Mouse (Mus musculus) heart, embryonic 12.5 days (tissue): ENCODE data around the gene Meis1. TPM values are rescaled to one million over a fixed set of nuclear protein-coding genes. Genes with fewer than 3 reads are reported as not detected.

Source experiments
- ATAC-seq: fragments of 200-750 bp; cut with Nextera tagmentation; 2 replicates; pipeline ENCODE4 v1.8.0; 2017; ENCODE audit warnings: moderate TSS enrichment, moderate library complexity; ENCODE audit not compliant: insufficient number of reproducible peaks, low FRiP score
- H3K27ac ChIP-seq: fragments of 300-500 bp; sonication (generic); 2 replicates; pipeline ENCODE4 v1.5.1; 2016; ENCODE audit warnings: mild to moderate bottlenecking, moderate library complexity; ENCODE audit not compliant: poor library complexity, severe bottlenecking
- H3K27me3 ChIP-seq: fragments of 300-500 bp; sonication (generic); replicated peaks from 2 replicates; pipeline ENCODE4 v1.6.1; 2016; ENCODE audit warnings: mild to moderate bottlenecking, moderate library complexity
- H3K36me3 ChIP-seq: fragments of 300-500 bp; sonication (generic); 2 replicates; pipeline ENCODE4 v1.6.1; 2016; ENCODE audit warnings: mild to moderate bottlenecking, moderate library complexity
- H3K4me1 ChIP-seq: fragments of 300-500 bp; sonication (generic); replicated peaks from 2 replicates; pipeline ENCODE4 v1.6.1; 2016; ENCODE audit warnings: mild to moderate bottlenecking
- H3K4me2 ChIP-seq: fragments of 300-500 bp; sonication (generic); 2 replicates; pipeline ENCODE4 v1.6.1; 2016; ENCODE audit warnings: mild to moderate bottlenecking, moderate library complexity
- H3K4me3 ChIP-seq: fragments of 300-500 bp; sonication (generic); 2 replicates; pipeline ENCODE4 v1.5.1; 2016; ENCODE audit warnings: mild to moderate bottlenecking
- H3K9ac ChIP-seq: fragments of 300-500 bp; sonication (generic); 2 replicates; pipeline ENCODE4 v1.6.1; 2016; ENCODE audit warnings: mild to moderate bottlenecking, moderate library complexity
- H3K9me3 ChIP-seq: fragments of 300-500 bp; sonication (generic); replicated peaks from 2 replicates; pipeline ENCODE4 v1.6.1; 2016; ENCODE audit warnings: mild to moderate bottlenecking, moderate library complexity
- WGBS: fragments of 180-500 bp; shearing (Covaris S2); methylation state at CpG from one replicate; pipeline ENCODE4 v1.1.7; 2016; 5-methylcytosine and 5-hydroxymethylcytosine counted together
- polyA plus RNA-seq: library from polyadenylated mRNA; unstranded; fragments of >200 nt; fragmentation: Nextera tagmentation; extraction: Ambion mirVana; gene quantifications from 2 replicates; pipeline ENCODE4 v1.2.1, GENCODE M21; 2016

Gene Meis1
- polyA plus RNA-seq, 1 experiment from 2014 or later = 75.9 TPM

DNA sequence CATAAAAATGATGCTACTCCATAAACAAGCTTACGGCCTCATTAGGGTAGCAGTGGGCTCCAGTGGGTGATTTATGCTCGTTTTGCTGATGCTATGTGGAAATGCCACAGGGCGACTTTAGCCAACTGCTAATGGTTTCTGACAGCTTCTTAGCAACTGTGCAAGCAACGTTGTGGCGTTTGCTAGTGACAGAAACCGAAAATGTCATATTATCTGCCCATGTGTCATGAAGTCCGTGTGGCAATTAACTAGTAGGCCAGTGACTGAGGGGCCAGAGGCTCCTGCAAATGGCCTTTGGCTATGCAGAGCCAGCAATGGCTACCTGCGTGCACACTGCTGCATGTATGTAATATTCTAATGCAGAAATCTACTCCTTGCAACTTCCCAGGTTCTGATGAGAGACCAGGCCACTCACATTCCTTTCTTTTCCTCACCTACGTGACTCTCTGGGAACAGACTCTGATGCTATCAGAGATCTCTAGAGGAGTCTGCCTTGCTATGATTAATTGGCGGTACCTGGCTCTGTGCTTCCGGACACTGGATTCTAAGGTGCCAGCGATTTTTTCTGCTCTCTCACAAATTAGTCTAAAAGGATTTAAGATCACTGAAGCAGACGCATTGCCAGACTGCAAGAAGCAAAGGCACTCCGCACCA, 73.7 kb downstream of the Meis1 start:
- H3K4me2 ChIP-seq = no peak overlapping the region

DNA sequence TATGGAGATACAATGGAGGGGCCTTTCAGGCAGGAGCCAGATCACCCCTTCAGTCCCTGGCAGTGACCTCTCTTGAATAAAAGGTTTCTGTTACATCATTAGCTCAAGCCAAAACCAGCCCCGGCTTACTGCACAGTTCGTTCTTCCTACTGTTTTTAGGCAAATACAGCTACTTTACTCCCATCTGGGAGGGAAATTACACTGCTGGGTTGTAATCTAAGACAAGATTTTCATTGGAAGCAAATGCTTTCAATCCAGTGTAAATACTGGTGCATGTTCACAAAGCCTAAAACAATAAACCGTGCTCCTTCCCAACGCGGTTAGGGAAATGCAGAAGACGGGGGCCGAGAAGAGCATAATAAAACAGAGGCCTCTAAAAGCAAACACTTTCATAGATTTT, 74.6 kb downstream of the Meis1 start:
- no peak for ATAC-seq
- H3K4me1 ChIP-seq = peaks cover 60% of the 10 kb centered on the region
- H3K4me2 ChIP-seq = no peak overlapping the region
- 71% methylated on average over 7 of the region's 7 CpGs for WGBS
- no peak overlapping the region for H3K9ac ChIP-seq
- H3K9me3 ChIP-seq = no peaks in the 10 kb centered on the region
- H3K27ac ChIP-seq = no peak overlapping the region
- H3K4me3 ChIP-seq = no peak overlapping the region
- no peaks in the 10 kb centered on the region for H3K36me3 ChIP-seq
- H3K27me3 ChIP-seq = no peaks in the 10 kb centered on the region

More for the DNA sequence above, 73.7 kb downstream of the Meis1 start:
- ATAC-seq = no peak
- Histone ChIP-seq H3K27me3 (no peaks in the 10 kb centered on the region), H3K36me3 (peaks cover 5% of the 10 kb centered on the region; the same call in 1 of the 2 replicates), H3K9ac (no peak overlapping the region), H3K27ac (peak overlapping the region; percentile 87), H3K4me1 (peaks cover 68% of the 10 kb centered on the region), H3K4me3 (no peak overlapping the region), H3K9me3 (no peaks in the 10 kb centered on the region)
- WGBS = 58% methylated on average over 14 of the region's 14 CpGs

- Histone ChIP-seq H3K9me3 (no peaks in the 10 kb centered on the region), H3K4me2 (no peak overlapping the region), H3K9ac (no peak overlapping the region), H3K4me1 (peaks cover 57% of the 10 kb centered on the region), H3K4me3 (no peak overlapping the region), H3K27ac (no peak overlapping the region), H3K27me3 (no peaks in the 10 kb centered on the region), H3K36me3 (no peaks in the 10 kb centered on the region)
- 50% methylated on average over 2 of the region's 2 CpGs for WGBS
- no peak for ATAC-seq
Measured at GRCm38 (mm10) chr11:18942990-18943389, 75.8 kb downstream of the Meis1 start.

- Histone ChIP-seq H3K4me1 (peaks cover 43% of the 10 kb centered on the region), H3K9ac (no peak overlapping the region), H3K36me3 (no peaks in the 10 kb centered on the region), H3K27me3 (no peaks in the 10 kb centered on the region), H3K4me3 (no peak overlapping the region), H3K9me3 (no peaks in the 10 kb centered on the region), H3K27ac (no peak overlapping the region), H3K4me2 (no peak overlapping the region)
- no peak for ATAC-seq
- 42% methylated on average over 4 of the region's 4 CpGs for WGBS
Measured at GRCm38 (mm10) chr11:18940916-18941315, 77.9 kb downstream of the Meis1 start.

DNA sequence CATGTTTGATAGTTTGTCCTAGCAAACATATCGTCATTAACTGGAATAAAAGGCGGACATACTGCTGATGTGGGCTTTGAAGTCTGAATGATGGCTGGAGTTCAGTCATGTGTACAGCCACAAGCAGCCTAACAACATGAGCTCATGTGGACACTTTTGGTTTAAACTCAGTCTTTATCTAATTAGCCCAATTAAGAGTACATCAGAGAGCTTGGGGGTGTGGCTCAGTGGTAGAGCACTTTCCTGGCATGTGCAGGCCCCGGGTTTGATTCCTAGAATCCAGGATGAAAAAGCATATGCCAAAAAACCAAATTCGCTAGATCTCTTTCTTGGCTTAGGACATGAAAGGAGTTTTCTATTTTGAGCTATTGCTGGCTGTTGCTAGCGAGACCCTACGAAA, 83.9 kb downstream of the Meis1 start:
- Histone ChIP-seq H3K27ac (no peak overlapping the region), H3K27me3 (no peaks in the 10 kb centered on the region), H3K36me3 (peaks cover 17% of the 10 kb centered on the region), H3K9me3 (no peaks in the 10 kb centered on the region), H3K4me1 (peaks cover 27% of the 10 kb centered on the region), H3K4me3 (no peak overlapping the region), H3K4me2 (no peak overlapping the region), H3K9ac (no peak overlapping the region)
- ATAC-seq = no peak
- 84% methylated on average over 6 of the region's 6 CpGs for WGBS

GRCm38 (mm10) chr11:18931001-18931874, 87.5 kb downstream of the Meis1 start:
- Histone ChIP-seq H3K9me3 (no peaks in the 10 kb centered on the region), H3K27ac (peak overlapping the region; percentile 52; the same call in 1 of the 2 replicates), H3K4me2 (peak overlapping the region; percentile 11; the same call in 1 of the 2 replicates), H3K4me1 (peaks cover 33% of the 10 kb centered on the region), H3K4me3 (no peak overlapping the region), H3K36me3 (peaks cover 17% of the 10 kb centered on the region), H3K27me3 (no peaks in the 10 kb centered on the region), H3K9ac (no peak overlapping the region)
- ATAC-seq = no peak
- 51% methylated on average over 15 of the region's 15 CpGs for WGBS

- H3K4me2 ChIP-seq = no peak overlapping the region
- no peaks in the 10 kb centered on the region for H3K27me3 ChIP-seq
- H3K9me3 ChIP-seq = no peaks in the 10 kb centered on the region
- ATAC-seq = no peak
- 84% methylated on average over 17 of the region's 17 CpGs for WGBS
- H3K27ac ChIP-seq = 0 out of 2 replicates have a peak overlapping the region, but pooled peaks have one; percentile 52
- no peak overlapping the region for H3K4me3 ChIP-seq
- no peak overlapping the region for H3K9ac ChIP-seq
- peaks cover 13% of the 10 kb centered on the region for H3K36me3 ChIP-seq
- H3K4me1 ChIP-seq = peaks cover 45% of the 10 kb centered on the region
Measured at GRCm38 (mm10) chr11:18929779-18930728, 88.7 kb downstream of the Meis1 start.

- no peaks in the 10 kb centered on the region for H3K27me3 ChIP-seq
- no peaks in the 10 kb centered on the region for H3K9me3 ChIP-seq
- no peak overlapping the region for H3K9ac ChIP-seq
- 6% methylated on average over 1 of the region's 1 CpGs for WGBS
- H3K36me3 ChIP-seq = peaks cover 5% of the 10 kb centered on the region; the same call in 1 of the 2 replicates
- no peak overlapping the region for H3K4me2 ChIP-seq
- peaks cover 61% of the 10 kb centered on the region for H3K4me1 ChIP-seq
- ATAC-seq = peak; percentile 67; the same call in 1 of the 2 replicates
- peak overlapping the region; percentile 59; the same call in 1 of the 2 replicates for H3K27ac ChIP-seq
- H3K4me3 ChIP-seq = no peak overlapping the region
Measured at GRCm38 (mm10) chr11:18927351-18927750, 91.4 kb downstream of the Meis1 start.

- H3K4me3 ChIP-seq = no peak overlapping the region
- H3K9ac ChIP-seq = no peak overlapping the region
- peaks cover 7% of the 10 kb centered on the region; the same call in 1 of the 2 replicates for H3K36me3 ChIP-seq
- ATAC-seq = no peak
- WGBS = 26% methylated on average over 2 of the region's 2 CpGs
- no peaks in the 10 kb centered on the region for H3K27me3 ChIP-seq
- peaks cover 61% of the 10 kb centered on the region for H3K4me1 ChIP-seq
- no peak overlapping the region for H3K4me2 ChIP-seq
- H3K27ac ChIP-seq = peak overlapping the region; percentile 43; the same call in 1 of the 2 replicates
- no peaks in the 10 kb centered on the region for H3K9me3 ChIP-seq
Measured at GRCm38 (mm10) chr11:18926798-18927197, 92.0 kb downstream of the Meis1 start.

DNA sequence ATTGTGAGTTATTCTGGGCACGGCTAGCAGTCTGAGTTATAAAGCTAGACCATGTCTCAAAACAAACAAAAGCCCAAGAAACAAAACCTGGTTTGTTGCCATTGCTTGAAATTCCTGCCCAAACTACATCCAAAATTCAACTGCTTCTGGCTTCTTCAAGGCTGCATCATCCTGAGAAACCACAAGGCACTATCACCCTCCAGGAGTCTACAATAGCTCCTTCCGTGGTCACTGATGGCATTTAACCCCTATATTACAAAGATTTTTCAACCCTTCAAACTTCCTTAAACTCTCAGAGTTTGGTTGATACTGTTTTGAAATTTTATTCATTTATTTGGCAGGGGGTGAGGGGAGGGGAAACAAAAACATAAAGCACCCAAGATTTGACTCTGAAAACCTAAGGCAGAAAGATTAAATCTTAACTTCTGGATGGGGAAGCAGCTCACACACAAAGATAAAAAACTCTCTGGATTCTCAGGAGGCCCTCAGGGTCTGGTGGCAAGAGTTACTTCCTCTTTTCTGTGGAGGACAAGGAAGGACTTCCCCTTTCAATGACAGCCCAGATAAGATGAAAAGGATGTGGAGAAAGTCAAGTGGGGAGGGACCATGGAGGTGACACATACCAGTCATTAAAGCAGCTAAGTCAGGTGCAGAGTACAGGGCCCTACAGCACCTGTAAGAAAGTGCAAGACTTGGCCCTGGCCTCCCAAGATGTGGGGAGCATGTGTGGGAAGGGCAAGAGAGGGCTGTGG, 94.0 kb downstream of the Meis1 start:
- WGBS = 57% methylated on average over 2 of the region's 2 CpGs
- no peak overlapping the region for H3K9ac ChIP-seq
- H3K27ac ChIP-seq = peak overlapping the region; percentile 54
- no peaks in the 10 kb centered on the region for H3K27me3 ChIP-seq
- H3K9me3 ChIP-seq = peaks cover 3% of the 10 kb centered on the region; the same call in 1 of the 2 replicates
- H3K4me3 ChIP-seq = no peak overlapping the region
- peaks cover 20% of the 10 kb centered on the region for H3K36me3 ChIP-seq
- H3K4me1 ChIP-seq = peaks cover 44% of the 10 kb centered on the region
- no peak overlapping the region for H3K4me2 ChIP-seq
- no peak for ATAC-seq
